Mouse (Mus musculus) cerebellum, adult 2 months (tissue): ENCODE results near the gene D430041D05Rik.

Source experiments
- CTCF ChIP-seq: fragments of 200-500 bp; IDR thresholded peaks from 2 replicates; pipeline ENCODE4 v1.5.1; 2011; ENCODE audit warnings: low read depth, mild to moderate bottlenecking, control low read depth, low read length, moderate library complexity, borderline replicate concordance; ENCODE audit not compliant: insufficient read depth
- POLR2A ChIP-seq: fragments of 200-500 bp; IDR thresholded peaks from 2 replicates; pipeline ENCODE4 v1.6.1; 2011; ENCODE audit warnings: low read length, control low read depth, borderline replicate concordance; ENCODE audit not compliant: insufficient read depth

DNA sequence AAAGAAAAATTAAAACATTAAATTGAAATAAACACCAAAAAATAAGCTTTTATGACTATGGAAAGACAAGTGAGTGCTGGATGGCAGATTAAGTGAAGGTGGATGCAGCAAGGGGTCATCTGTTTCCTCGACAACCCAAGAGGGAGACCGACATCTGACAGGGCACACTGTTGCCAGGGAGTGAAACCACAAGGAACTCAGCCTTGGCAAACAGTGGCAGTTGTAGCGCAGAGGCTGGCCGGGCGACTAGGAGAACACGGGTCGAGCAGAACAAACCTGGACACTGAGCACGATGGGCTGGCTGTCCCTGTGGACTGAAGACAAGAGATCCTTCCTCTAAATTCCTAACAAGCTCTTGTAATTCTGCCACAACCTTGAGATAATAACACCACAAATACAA is 94.3 kb downstream of the D430041D05Rik start:
- TF ChIP-seq POLR2A (no peak), CTCF (no peak)
